ENCODE assay signal across 26 mouse cellular contexts in the genomic region with DNA sequence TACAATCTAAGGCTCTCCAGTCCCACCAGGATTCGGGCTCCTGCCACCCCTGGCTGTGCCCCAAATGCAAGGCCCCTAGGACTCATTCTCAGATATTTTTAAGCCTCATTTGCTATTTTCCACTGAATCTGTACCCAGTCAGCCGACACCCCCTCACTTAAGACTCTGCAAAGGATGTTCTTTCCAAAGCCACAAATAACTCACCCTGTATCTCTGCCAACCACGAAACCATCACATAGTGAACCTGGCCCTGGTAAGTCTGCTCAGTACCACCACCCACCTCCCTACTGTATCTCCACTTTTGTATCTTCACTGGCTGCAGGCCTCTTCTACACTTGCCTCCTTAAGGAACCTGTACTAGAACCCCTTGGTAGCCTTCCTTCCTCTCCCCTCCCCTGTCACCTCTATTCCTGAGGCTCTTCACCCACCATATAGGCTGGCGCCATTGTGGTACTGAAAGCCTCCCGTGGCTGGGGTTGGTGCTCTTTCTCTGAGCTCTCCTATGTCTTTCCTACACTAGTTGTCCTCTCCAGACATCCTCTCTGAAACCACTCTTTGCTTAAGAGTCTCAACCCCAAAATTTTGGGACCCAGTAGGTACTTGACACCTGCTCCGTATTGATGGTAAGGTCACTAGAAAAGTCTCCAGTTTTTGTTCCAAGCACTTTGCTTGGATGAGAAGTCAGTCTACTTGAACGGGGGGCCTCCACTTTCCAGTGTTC. TPM values are rescaled to one million over a fixed set of nuclear protein-coding genes. Genes with fewer than 3 reads are reported as not detected.
A peak's percentile ranks its signal among the peaks of the same experiment; 100 is the strongest.
DNase-seq lines count a peak whose midpoint lies in the region; ATAC-seq and TF ChIP-seq lines count a peak whose summit lies in the region.
"Had no signal": no experiment of that assay in that cellular context is flagged by ENCODE, and none has a peak within 500 bp of the region (broad histone marks: within the 10 kb centered on the region; RNA-seq: fewer than 3 reads in every experiment).

No protein-coding gene starts in this region.

- H3K27me3 ChIP-seq in midbrain, embryonic 11.5 days (ENCODE audit: control insufficient read depth, insufficient read depth, low read length), result no peaks in the 10 kb centered on the region
- no peaks in the 10 kb centered on the region for H3K27me3 ChIP-seq in midbrain, embryonic 10.5 days (ENCODE audit: low read depth, poor library complexity, severe bottlenecking)
- no peaks in the 10 kb centered on the region for H3K27me3 ChIP-seq in myocyte (ENCODE audit: control insufficient read depth, insufficient read depth, insufficient read length)
- H3K27me3 ChIP-seq in hindbrain, embryonic 13.5 days, result no peaks in the 10 kb centered on the region
- H3K27me3 ChIP-seq: forebrain, embryonic 15.5 days; limb, embryonic 15.5 days; liver, embryonic 15.5 days; lung, embryonic 15.5 days; midbrain, embryonic 15.5 days; neural tube, embryonic 13.5 days had no signal

- DNase-seq in midbrain, embryonic 11.5 days (ENCODE audit: low spot score, missing footprints), result peak; percentile 59
- DNase-seq in midbrain, embryonic 10.5 days (ENCODE audit: low spot score), result no peak
- peak; percentile 33 to 78 for DNase-seq in frontal cortex, postnatal 36 days (ENCODE audit: low spot score in 2 of 2)
- DNase-seq in ovary, adult 18-20 months (ENCODE audit: low spot score), result no peak
- DNase-seq: adrenal gland, postnatal 25 days; B cell, adult 2 months; cerebellum, adult 11 months; cerebellum, adult 9-11 months; gastrocnemius, postnatal 36 days; kidney, adult 18-20 months; kidney, postnatal 4 days; layer of hippocampus, adult 9-11 months; lung, postnatal 36 days; thymus, postnatal 25 days had no signal

- no peak overlapping the region for H3K27ac ChIP-seq in midbrain, embryonic 11.5 days (ENCODE audit: low read depth, low read length)
- no peak overlapping the region for H3K27ac ChIP-seq in midbrain, embryonic 10.5 days (replicated peaks)
- no peak overlapping the region for H3K27ac ChIP-seq in hindbrain, embryonic 13.5 days
- H3K27ac ChIP-seq: embryonic facial prominence, embryonic 10.5 days; forebrain, embryonic 15.5 days; limb, embryonic 15.5 days; liver, embryonic 15.5 days; lung, embryonic 15.5 days; midbrain, embryonic 15.5 days; neural tube, embryonic 13.5 days had no signal

- no peak overlapping the region for H3K4me2 ChIP-seq in midbrain, embryonic 11.5 days
- H3K4me2 ChIP-seq in myocyte (ENCODE audit: low read depth), result peak overlapping the region; percentile 36
- H3K4me2 ChIP-seq in hindbrain, embryonic 13.5 days, result no peak overlapping the region
- H3K4me2 ChIP-seq: forebrain, embryonic 15.5 days; limb, embryonic 15.5 days; liver, embryonic 15.5 days; lung, embryonic 15.5 days; midbrain, embryonic 15.5 days; neural tube, embryonic 13.5 days had no signal

- no peaks in the 10 kb centered on the region for H3K4me1 ChIP-seq in midbrain, embryonic 11.5 days (ENCODE audit: control insufficient read depth, insufficient read depth, low read length)
- H3K4me1 ChIP-seq in midbrain, embryonic 10.5 days, result no peaks in the 10 kb centered on the region
- H3K4me1 ChIP-seq in hindbrain, embryonic 13.5 days (replicated peaks), result no peaks in the 10 kb centered on the region; the same call in 1 of the 2 replicates
- H3K4me1 ChIP-seq: embryonic facial prominence, embryonic 10.5 days; limb, embryonic 15.5 days; liver, embryonic 15.5 days; lung, embryonic 15.5 days; megakaryocyte, embryonic 14.5 days; midbrain, embryonic 15.5 days; neural tube, embryonic 13.5 days had no signal

- ATAC-seq in midbrain, embryonic 11.5 days (ENCODE audit: low FRiP score), result no peak
- peak; percentile 47 for ATAC-seq in CD4-positive, CD25-positive, alpha-beta regulatory T cell, adult 4 months
- no peak for ATAC-seq in hindbrain, embryonic 13.5 days (ENCODE audit: low FRiP score)
- ATAC-seq: forebrain, embryonic 15.5 days; midbrain, embryonic 15.5 days had no signal

- H3K9ac ChIP-seq in midbrain, embryonic 11.5 days (ENCODE audit: low read length), result no peak overlapping the region
- no peak overlapping the region for H3K9ac ChIP-seq in hindbrain, embryonic 13.5 days
- H3K9ac ChIP-seq: forebrain, embryonic 15.5 days; limb, embryonic 15.5 days; liver, embryonic 15.5 days; lung, embryonic 15.5 days; midbrain, embryonic 15.5 days; neural tube, embryonic 13.5 days had no signal

- no peak overlapping the region for H3ac ChIP-seq in myocyte (ENCODE audit: control insufficient read depth, insufficient read length)

- no peaks in the 10 kb centered on the region for H3K36me3 ChIP-seq in midbrain, embryonic 11.5 days (ENCODE audit: control insufficient read depth, insufficient read depth, low read length)
- H3K36me3 ChIP-seq in midbrain, embryonic 10.5 days, result peaks cover 19% of the 10 kb centered on the region
- peaks cover 22% of the 10 kb centered on the region for H3K36me3 ChIP-seq in myocyte (ENCODE audit: control insufficient read depth, insufficient read depth)
- peaks cover 16% of the 10 kb centered on the region; the same call in 1 of the 2 replicates for H3K36me3 ChIP-seq in hindbrain, embryonic 13.5 days
- H3K36me3 ChIP-seq: liver, embryonic 15.5 days; midbrain, embryonic 15.5 days had no signal

- H3K4me3 ChIP-seq in midbrain, embryonic 11.5 days (ENCODE audit: low read depth, low read length), result no peak overlapping the region
- no peak overlapping the region for H3K4me3 ChIP-seq in midbrain, embryonic 10.5 days
- no peak overlapping the region for H3K4me3 ChIP-seq in myocyte
- H3K4me3 ChIP-seq in hindbrain, embryonic 13.5 days, result no peak overlapping the region
- H3K4me3 ChIP-seq: embryonic facial prominence, embryonic 10.5 days; forebrain, embryonic 15.5 days; limb, embryonic 15.5 days; liver, embryonic 15.5 days; lung, embryonic 15.5 days; megakaryocyte, embryonic 14.5 days; midbrain, embryonic 15.5 days; neural tube, embryonic 13.5 days had no signal

- no peaks in the 10 kb centered on the region for H3K9me3 ChIP-seq in midbrain, embryonic 11.5 days (ENCODE audit: control insufficient read depth, low read length)
- H3K9me3 ChIP-seq in midbrain, embryonic 10.5 days (replicated peaks), result no peaks in the 10 kb centered on the region
- H3K9me3 ChIP-seq in hindbrain, embryonic 13.5 days, result no peaks in the 10 kb centered on the region
- H3K9me3 ChIP-seq: embryonic facial prominence, embryonic 10.5 days; forebrain, embryonic 15.5 days; limb, embryonic 15.5 days; liver, embryonic 15.5 days; lung, embryonic 15.5 days; megakaryocyte, embryonic 14.5 days; midbrain, embryonic 15.5 days; neural tube, embryonic 13.5 days had no signal

- TF ChIP-seq POLR2A in myocyte (IDR thresholded peaks at IDR 0.05; ENCODE audit: insufficient read length, low read depth), result no peak

- 91% methylated on average over 7 of the region's 7 CpGs for WGBS in midbrain, embryonic 11.5 days
- 92% methylated on average over 7 of the region's 7 CpGs for WGBS in midbrain, embryonic 10.5 days
- 95% methylated on average over 7 of the region's 7 CpGs for WGBS in hindbrain, embryonic 13.5 days

- no peaks in the 10 kb centered on the region for H3K79me2 ChIP-seq in myocyte (ENCODE audit: control insufficient read depth, insufficient read depth)

TF ChIP-seq in myocyte, 11 proteins besides CTCF, POLR2A, EP300 and RAD21:
- TF ChIP-seq MYOG (IDR thresholded peaks at IDR 0.05; ENCODE audit: control insufficient read depth in 1 of 3, insufficient read depth in 1 of 3, insufficient read length in 2 of 3, low read depth in 2 of 3) (no peak), TCF12 (IDR thresholded peaks at IDR 0.05; ENCODE audit: insufficient read depth, poor library complexity, severe bottlenecking) (no peak), REST (IDR thresholded peaks at IDR 0.05; ENCODE audit: insufficient read depth, insufficient read length) (no peak), CEBPB (IDR thresholded peaks at IDR 0.05; ENCODE audit: insufficient read depth, poor library complexity, severe bottlenecking) (no peak), MAX (IDR thresholded peaks at IDR 0.05; ENCODE audit: low read depth) (no peak), POLR2AphosphoS2 (IDR thresholded peaks at IDR 0.05; ENCODE audit: insufficient read length, low read depth) (no peak), TCF3 (IDR thresholded peaks at IDR 0.05; ENCODE audit: insufficient read length, low read depth) (no peak), SRF (IDR thresholded peaks at IDR 0.05; ENCODE audit: control insufficient read depth, insufficient read length, low read depth) (no peak), MYOD1 (IDR thresholded peaks at IDR 0.05; ENCODE audit: control insufficient read depth in 1 of 3, insufficient read length in 2 of 3, low read depth in 2 of 3) (no peak), E2F4 (IDR thresholded peaks at IDR 0.05; ENCODE audit: insufficient read depth) (no peak), USF1 (IDR thresholded peaks at IDR 0.05; ENCODE audit: low read depth) (no peak)

RNA-seq across cellular contexts. Expression of a gene that starts 32.7 kb away (rescaled TPM):
- not detected in 2 replicates for polyA plus RNA-seq in midbrain, embryonic 11.5 days (2014; fragmentation: Nextera tagmentation; extraction: Ambion mirVana)
- polyA plus RNA-seq in midbrain, embryonic 10.5 days (2016; fragmentation: Nextera tagmentation; extraction: Ambion mirVana), result 0.06 TPM in 1 of 2 replicates, not detected in the other
- 10 to 100 TPM; 19.4 to 43.3 TPM for polyA plus RNA-seq in CD4-positive, CD25-positive, alpha-beta regulatory T cell, adult 4 months (2017; shearing (Covaris generic))
- not detected for polyA plus RNA-seq in myocyte (2012; fragmentation: generic; extraction: Trizol)
- 0.12 TPM in 1 of 2 replicates, not detected in the other for polyA plus RNA-seq in hindbrain, embryonic 13.5 days (2015; fragmentation: Nextera tagmentation; extraction: Ambion mirVana)
- polyA plus RNA-seq: embryonic facial prominence, embryonic 10.5 days; midbrain, embryonic 15.5 days; stomach, embryonic 14.5 days had no signal

RNA-seq across cellular contexts. Expression of a gene that starts 48.1 kb away (rescaled TPM):
- polyA plus RNA-seq in midbrain, embryonic 11.5 days (2014; fragmentation: Nextera tagmentation; extraction: Ambion mirVana), result 2.3 and 2.6 TPM in 2 replicates
- 1.9 TPM in 2 replicates for polyA plus RNA-seq in midbrain, embryonic 10.5 days (2016; fragmentation: Nextera tagmentation; extraction: Ambion mirVana)
- 1 to 10 TPM in 1 of 2 experiments, under 1 TPM in 1; 0.73 to 1.0 TPM for polyA plus RNA-seq in CD4-positive, CD25-positive, alpha-beta regulatory T cell, adult 4 months (2017; shearing (Covaris generic))
- polyA plus RNA-seq in myocyte (2012; fragmentation: generic; extraction: Trizol), result 62.8 TPM
- 2.1 and 2.4 TPM in 2 replicates for polyA plus RNA-seq in hindbrain, embryonic 13.5 days (2015; fragmentation: Nextera tagmentation; extraction: Ambion mirVana)

Comparison
In these comparisons a context has a peak if more than half of its experiments do, and no peak if none do; other contexts are left out.
1. DNase-seq: peak in midbrain, embryonic 11.5 days (single experiment) and frontal cortex, postnatal 36 days (2 of 2); none in midbrain, embryonic 10.5 days (single experiment) and ovary, adult 18-20 months (single experiment).
2. RNA of a gene that starts 32.7 kb away (polyA plus RNA-seq): 19.4 to 43.3 TPM in CD4-positive, CD25-positive, alpha-beta regulatory T cell, adult 4 months; 0.06 TPM in midbrain, embryonic 10.5 days, not detected in midbrain, embryonic 11.5 days, 0.12 TPM in hindbrain, embryonic 13.5 days and not detected in myocyte (single experiment); every median in the first group is over 10 times any median in the second.
3. RNA of a gene that starts 48.1 kb away (polyA plus RNA-seq): 62.8 TPM in myocyte (single experiment); 2.3 to 2.6 TPM in midbrain, embryonic 11.5 days, 2.1 to 2.4 TPM in hindbrain, embryonic 13.5 days, 1.9 TPM in midbrain, embryonic 10.5 days and 0.73 to 1.0 TPM in CD4-positive, CD25-positive, alpha-beta regulatory T cell, adult 4 months; every median in the first group is over 10 times any median in the second.